Comparison of ENCODE assay signal across 8 mouse cellular contexts in the genomic region with DNA sequence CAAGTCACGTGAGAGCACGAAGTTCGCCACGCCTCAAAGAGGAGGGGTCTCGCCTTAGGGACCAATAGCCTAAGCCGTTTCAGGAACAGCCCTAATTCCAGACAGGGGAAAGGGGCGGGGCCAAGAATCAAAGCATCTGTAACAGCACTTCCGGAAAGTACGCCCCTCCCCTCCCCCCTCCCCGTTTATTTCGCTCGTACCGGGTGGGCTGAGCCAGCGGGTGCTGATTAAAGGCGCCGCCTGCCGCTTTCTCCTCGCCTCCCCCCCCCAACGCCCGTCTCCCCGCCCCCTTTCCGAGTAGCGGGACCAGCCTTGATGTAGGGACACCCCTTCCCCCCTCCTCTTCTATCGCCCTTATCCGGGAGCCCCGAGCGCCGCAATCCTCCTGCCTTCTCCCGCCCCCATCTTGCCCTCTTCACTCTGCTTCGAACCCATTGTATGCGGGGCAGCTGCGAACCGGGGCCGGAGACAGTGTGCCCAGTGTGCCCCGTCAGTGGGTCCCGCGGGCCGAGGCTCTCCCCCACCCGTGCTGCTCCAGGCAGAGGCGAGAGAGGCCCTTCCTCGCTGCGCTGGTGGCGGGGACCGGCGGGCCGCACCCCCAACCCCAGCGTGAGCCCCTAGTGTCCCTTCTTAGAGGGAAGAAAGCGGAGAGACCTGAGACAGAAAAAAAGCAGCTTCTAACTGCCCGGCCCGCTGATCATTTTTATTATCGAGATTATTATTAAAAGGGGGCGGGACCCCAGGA. TPM values are rescaled to one million over a fixed set of nuclear protein-coding genes. Genes with fewer than 3 reads are reported as not detected.
A peak's percentile ranks its signal among the peaks of the same experiment; 100 is the strongest.
DNase-seq lines count a peak whose midpoint lies in the region; ATAC-seq and TF ChIP-seq lines count a peak whose summit lies in the region.

No protein-coding gene starts in this region.

- peak overlapping the region; percentile 74 for H3K4me3 ChIP-seq in bone marrow, adult 2 months (replicated peaks; ENCODE audit: control insufficient read depth, low read depth, low read length)
- H3K4me3 ChIP-seq in embryonic facial prominence, embryonic 15.5 days (replicated peaks): peak overlapping the region; percentile 87
- H3K4me3 ChIP-seq in limb, embryonic 14.5 days (replicated peaks; ENCODE audit: low read length): peak overlapping the region; percentile 82
- H3K4me3 ChIP-seq in midbrain, postnatal 0 days (ENCODE audit: low read depth, low read length): peak overlapping the region; percentile 99

- H3K4me2 ChIP-seq in embryonic facial prominence, embryonic 15.5 days (replicated peaks): peak overlapping the region; percentile 94
- H3K4me2 ChIP-seq in limb, embryonic 14.5 days (replicated peaks; ENCODE audit: low read depth, low read length, severe bottlenecking): peak overlapping the region; percentile 97
- H3K4me2 ChIP-seq in midbrain, postnatal 0 days (ENCODE audit: low read depth, low read length, poor library complexity, severe bottlenecking): peak overlapping the region; percentile 98

- peak; percentile 100 for DNase-seq in 416B (ENCODE audit: low read depth)
- DNase-seq in heart, adult 8-10 months (ENCODE audit: low spot score): peak; percentile 98
- peak; percentile 99 for DNase-seq in kidney, adult 9 months
- peak; percentile 100 for DNase-seq in limb, embryonic 14.5 days (ENCODE audit: low spot score)
- peak; percentile 100 for DNase-seq in midbrain, postnatal 0 days (ENCODE audit: low spot score)
- peak; percentile 83 to 90 for DNase-seq in spleen, postnatal 14 days (ENCODE audit: low spot score in 2 of 2)

- ATAC-seq in embryonic facial prominence, embryonic 15.5 days (ENCODE audit: insufficient number of reproducible peaks, low FRiP score, low TSS enrichment, low read depth): peak; percentile 86
- ATAC-seq in limb, embryonic 14.5 days (ENCODE audit: low FRiP score, low read depth): peak; percentile 89
- ATAC-seq in midbrain, postnatal 0 days (ENCODE audit: low FRiP score): peak; percentile 88

- 1% methylated on average over 52 of the region's 52 CpGs for WGBS in bone marrow, adult 2 months
- WGBS in embryonic facial prominence, embryonic 15.5 days: under 1% methylated on average over 48 of the region's 52 CpGs
- WGBS in limb, embryonic 14.5 days: under 1% methylated on average over 43 of the region's 52 CpGs
- WGBS in midbrain, postnatal 0 days: 0% methylated on average over 47 of the region's 52 CpGs

- peak; percentile 68; the same call in 1 of the 2 replicates for TF ChIP-seq POLR2A in bone marrow, adult 2 months (IDR thresholded peaks at IDR 0.05; ENCODE audit: borderline replicate concordance, control insufficient read depth, low read depth, low read length)
- 0 out of 2 replicates have a peak, but pooled peaks have one; percentile 40 for TF ChIP-seq POLR2A in limb, embryonic 14.5 days (IDR thresholded peaks at IDR 0.05; ENCODE audit: borderline replicate concordance, extremely low read depth, insufficient read depth, insufficient read length)

- peak overlapping the region; percentile 58 for H3K9ac ChIP-seq in embryonic facial prominence, embryonic 15.5 days
- peak overlapping the region; percentile 85 for H3K9ac ChIP-seq in limb, embryonic 14.5 days (ENCODE audit: low read depth, low read length, severe bottlenecking)
- H3K9ac ChIP-seq in midbrain, postnatal 0 days (replicated peaks; ENCODE audit: low read length, poor library complexity, severe bottlenecking): peak overlapping the region; percentile 97

- no peaks in the 10 kb centered on the region for H3K9me3 ChIP-seq in embryonic facial prominence, embryonic 15.5 days (replicated peaks)
- H3K9me3 ChIP-seq in limb, embryonic 14.5 days (ENCODE audit: control insufficient read depth, low read length): no peaks in the 10 kb centered on the region
- no peaks in the 10 kb centered on the region for H3K9me3 ChIP-seq in midbrain, postnatal 0 days (ENCODE audit: low read length)

- TF ChIP-seq CTCF in bone marrow, adult 2 months (IDR thresholded peaks at IDR 0.05; ENCODE audit: control insufficient read depth, insufficient read depth, low read length): no peak
- TF ChIP-seq CTCF in midbrain, postnatal 0 days (IDR thresholded peaks at IDR 0.05): no peak

- no peaks in the 10 kb centered on the region for H3K27me3 ChIP-seq in embryonic facial prominence, embryonic 15.5 days
- H3K27me3 ChIP-seq in limb, embryonic 14.5 days (ENCODE audit: control insufficient read depth, insufficient read depth, low read length): no peaks in the 10 kb centered on the region
- no peaks in the 10 kb centered on the region for H3K27me3 ChIP-seq in midbrain, postnatal 0 days (ENCODE audit: insufficient read depth, low read length)

- H3K4me1 ChIP-seq in bone marrow, adult 2 months (ENCODE audit: control insufficient read depth, insufficient read depth, low read length): peaks cover 11% of the 10 kb centered on the region
- peaks cover 21% of the 10 kb centered on the region for H3K4me1 ChIP-seq in embryonic facial prominence, embryonic 15.5 days
- peaks cover 9% of the 10 kb centered on the region for H3K4me1 ChIP-seq in limb, embryonic 14.5 days (ENCODE audit: control insufficient read depth, insufficient read depth, low read length)
- peaks cover 4% of the 10 kb centered on the region; the same call in 1 of the 2 replicates for H3K4me1 ChIP-seq in midbrain, postnatal 0 days (ENCODE audit: insufficient read depth, low read length)

- peak overlapping the region; percentile 99 for H3K27ac ChIP-seq in bone marrow, adult 2 months (ENCODE audit: control insufficient read depth, insufficient read depth, low read depth, low read length, poor library complexity)
- H3K27ac ChIP-seq in embryonic facial prominence, embryonic 15.5 days (replicated peaks): peak overlapping the region; percentile 98
- H3K27ac ChIP-seq in limb, embryonic 14.5 days (replicated peaks; ENCODE audit: low read depth, low read length): peak overlapping the region; percentile 98
- H3K27ac ChIP-seq in midbrain, postnatal 0 days (ENCODE audit: low read depth, low read length): peak overlapping the region; percentile 100

- no peaks in the 10 kb centered on the region for H3K36me3 ChIP-seq in embryonic facial prominence, embryonic 15.5 days
- no peaks in the 10 kb centered on the region for H3K36me3 ChIP-seq in limb, embryonic 14.5 days (ENCODE audit: control insufficient read depth, insufficient read depth, low read length)
- H3K36me3 ChIP-seq in midbrain, postnatal 0 days (ENCODE audit: insufficient read depth, low read length): no peaks in the 10 kb centered on the region

RNA-seq across cellular contexts. Expression of a gene that starts 1.5 kb away (rescaled TPM):
- polyA plus RNA-seq in bone marrow, adult 2 months (2011; ENCODE audit: insufficient read depth, insufficient read length, low replicate concordance, missing spikeins): 13.9 and 25.9 TPM in 2 replicates
- polyA plus RNA-seq in embryonic facial prominence, embryonic 15.5 days (2015; fragmentation: Nextera tagmentation; extraction: Ambion mirVana): 20.7 and 21.7 TPM in 2 replicates
- total RNA-seq in heart, adult 8-10 months (2022): 10 to 100 TPM; 31.5 to 38.8 (median 37.6) TPM
- polyA plus RNA-seq in limb, embryonic 14.5 days (2012; rRNA removed): 22.7 and 32.5 TPM in 2 replicates
- 21.5 and 23.1 TPM in 2 replicates for polyA plus RNA-seq in limb, embryonic 14.5 days (2014; fragmentation: Nextera tagmentation; extraction: Ambion mirVana)
- 96.6 and 103 TPM in 2 replicates for total RNA-seq in midbrain, postnatal 0 days (2014; rRNA removed)
- polyA plus RNA-seq in midbrain, postnatal 0 days (2015; fragmentation: Nextera tagmentation; extraction: Ambion mirVana): 27.8 and 30.4 TPM in 2 replicates

Comparison
In these comparisons a context has a peak if more than half of its experiments do, and no peak if none do; other contexts are left out.
1. Peak in every context shown above with its lines: DNase-seq, ATAC-seq, H3K4me3 ChIP-seq and H3K27ac ChIP-seq.